Mouse (Mus musculus) monocyte, adult 5-6 weeks (primary cell): ENCODE results near the gene Zkscan14. TPM values are rescaled to one million over a fixed set of nuclear protein-coding genes. Genes with fewer than 3 reads are reported as not detected.
"Not testable (repeated sequence)": the region's sequence is repeated elsewhere in the genome, so short reads cannot be mapped to it uniquely, and the experiment has no call there.

Source experiments
- ATAC-seq: fragments of 153-309, 156-312 bp; replicated peaks from 2 replicates; pipeline ENCODE4 v1.8.0; 2017; ENCODE audit warnings: mild to moderate bottlenecking; ENCODE audit not compliant: low TSS enrichment, insufficient number of reproducible peaks, severe bottlenecking, poor library complexity, low FRiP score
- total RNA-seq: library from RNA; stranded (forward); fragments of 200-1000, 200-491, 200-594 nt; gene quantifications from 3 replicates; pipeline ENCODE4 v1.2.3, GENCODE M21; 2017

Gene Zkscan14
- total RNA-seq = 44.2 to 69.7 TPM (median 65.2 TPM) in 3 replicates

DNA sequence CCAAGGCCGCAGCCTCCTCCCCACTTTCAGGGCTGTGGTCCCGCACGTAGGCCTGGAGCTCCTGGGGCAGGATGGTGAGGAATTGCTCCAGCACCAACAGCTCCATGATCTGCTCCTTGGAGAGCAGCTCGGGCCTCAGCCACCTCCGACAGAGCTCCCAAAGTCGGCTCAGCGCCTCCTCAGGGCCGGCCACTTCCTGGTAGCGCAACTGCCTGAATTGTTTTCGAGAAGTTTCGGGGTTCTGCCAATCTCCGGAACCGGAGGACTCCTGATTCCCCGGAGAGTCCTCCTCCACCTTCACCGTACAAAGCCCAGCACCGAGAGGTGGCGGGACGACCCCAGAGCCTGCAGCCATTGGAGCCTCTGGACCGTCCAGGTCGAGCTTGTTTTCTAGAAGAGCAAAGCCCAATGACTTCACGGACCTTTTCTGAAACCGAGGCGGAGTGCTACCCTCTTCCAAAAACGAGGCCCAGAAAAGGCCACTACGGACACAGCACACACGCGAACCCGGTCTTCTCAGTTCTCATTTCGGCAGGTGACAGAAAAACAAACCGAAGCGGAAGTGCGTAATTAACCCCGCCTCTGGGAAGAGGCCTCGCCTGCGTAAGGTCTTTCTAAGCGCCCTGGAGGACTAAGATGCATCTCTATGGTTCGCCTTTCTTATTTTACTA is at the start of gene Zkscan14:
Gene Zkscan14, minus strand, starts transcription at position 548 of the 671 bp plus-strand sequence.
- ATAC-seq = peak; percentile 64

DNA sequence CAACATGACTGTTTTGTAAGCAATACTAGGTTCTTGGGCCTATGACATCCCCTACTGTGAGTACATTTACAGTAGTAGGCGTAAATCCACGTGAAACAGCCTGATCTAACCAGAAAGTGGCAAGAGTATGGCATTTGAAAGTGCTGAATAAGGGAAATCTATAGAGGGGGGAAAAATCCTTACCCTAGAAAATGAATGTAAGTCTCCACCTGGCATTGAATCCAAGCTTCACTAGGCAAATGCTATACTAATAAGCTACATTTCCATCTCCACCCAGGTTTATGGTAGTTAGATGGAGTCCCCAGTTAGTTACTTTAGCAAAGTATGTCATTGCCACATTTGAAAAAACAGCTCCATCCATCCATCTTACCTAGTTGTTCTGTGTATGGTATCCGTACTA is 47.9 kb upstream of the Zkscan14 start:
- no peak for ATAC-seq

DNA sequence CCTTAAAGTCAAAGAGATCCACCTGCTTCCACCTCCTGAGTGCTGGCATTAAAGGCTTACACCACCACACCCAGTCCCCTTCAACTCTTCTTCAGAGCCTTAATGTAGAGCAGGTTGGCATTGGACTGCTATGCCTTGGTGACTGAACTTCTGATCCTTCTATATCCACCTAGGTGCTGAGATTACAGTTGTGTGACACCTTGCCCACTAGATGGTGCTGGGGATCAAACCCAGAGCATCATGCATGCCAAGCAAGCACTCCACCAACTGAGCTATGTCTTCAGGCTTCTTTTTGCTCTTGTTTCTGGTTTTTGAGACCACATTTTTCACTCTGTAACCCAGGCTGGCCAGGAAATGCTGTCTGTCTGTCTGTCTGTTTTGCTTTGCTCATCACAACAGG is 33.0 kb upstream of the Zkscan14 start:
- no peak for ATAC-seq

DNA sequence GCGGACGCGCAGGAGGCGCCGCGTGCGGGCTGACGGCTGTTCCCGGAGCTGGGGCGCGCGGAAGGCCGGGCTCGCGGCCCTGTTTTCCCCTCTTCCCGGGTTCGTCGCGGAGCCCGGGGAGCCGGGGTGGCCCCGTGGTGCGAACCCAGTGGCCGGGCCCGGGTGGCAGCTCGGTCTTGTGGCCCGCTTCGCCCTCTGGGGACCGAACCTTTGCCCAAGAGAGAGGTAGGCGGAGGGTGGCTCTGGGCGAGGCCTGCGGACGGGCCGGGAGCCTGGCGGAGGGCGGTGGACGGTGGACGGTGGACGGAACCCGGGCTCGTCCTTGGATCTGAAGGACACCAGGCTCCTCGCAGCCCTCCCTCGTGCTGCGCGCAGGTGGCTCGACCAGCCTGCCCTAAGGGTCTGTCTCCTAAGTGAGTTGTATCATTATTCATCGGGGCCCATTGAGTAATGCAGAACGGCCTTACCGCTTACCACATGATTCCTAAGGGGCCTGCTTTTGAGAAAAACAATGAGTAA is 30.3 kb upstream of the Zkscan14 start:
- ATAC-seq = no peak

DNA sequence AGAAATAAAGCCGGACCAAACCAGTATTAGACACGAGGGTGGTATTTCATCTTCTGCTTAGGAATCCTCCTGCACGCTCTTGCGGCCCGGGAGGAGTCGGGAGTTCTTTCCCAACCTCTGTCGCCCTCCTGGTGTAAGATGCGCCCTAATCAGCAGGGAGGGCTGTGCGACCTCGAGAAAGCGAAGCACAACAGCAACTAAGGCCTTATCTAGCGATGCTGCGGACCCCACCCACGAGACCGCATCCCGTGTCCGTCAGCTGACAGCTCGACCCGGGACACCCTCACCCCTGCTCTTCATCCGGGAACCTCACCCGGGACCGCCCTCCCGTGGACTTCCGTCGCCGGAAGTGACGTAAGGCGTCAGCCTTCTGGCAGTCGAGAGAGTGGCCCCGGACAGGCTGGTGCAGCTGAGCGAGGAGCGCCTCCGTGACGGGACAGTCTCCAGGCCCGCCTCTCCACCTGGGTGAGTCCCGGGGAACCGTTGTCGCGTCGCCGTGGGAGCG is 29.8 kb upstream of the Zkscan14 start, which contains the start of gene Zfp655:
Gene Zfp655, plus strand, starts transcription at position 349 of the 505 bp plus-strand sequence.
- peak; percentile 96 for ATAC-seq

DNA sequence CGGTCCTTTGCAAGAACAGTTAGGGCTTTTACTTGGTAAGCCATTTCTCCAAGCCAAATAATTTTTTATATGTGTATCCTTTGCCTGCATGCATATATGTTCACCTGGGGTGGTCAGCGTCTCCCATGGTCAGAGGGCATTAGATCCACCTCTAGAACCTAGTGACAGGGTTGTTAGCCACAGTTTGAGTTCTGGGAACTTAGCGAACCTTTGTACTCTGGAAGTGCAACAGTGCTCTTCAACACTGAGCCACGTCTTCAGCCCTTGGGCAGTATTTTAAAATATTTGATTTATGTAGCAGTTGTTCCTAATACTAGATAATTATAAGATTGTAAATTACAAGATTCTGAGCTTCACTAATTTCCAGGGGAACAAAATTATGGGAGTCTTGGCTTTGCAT is 29.0 kb upstream of the Zkscan14 start:
- ATAC-seq = no peak

DNA sequence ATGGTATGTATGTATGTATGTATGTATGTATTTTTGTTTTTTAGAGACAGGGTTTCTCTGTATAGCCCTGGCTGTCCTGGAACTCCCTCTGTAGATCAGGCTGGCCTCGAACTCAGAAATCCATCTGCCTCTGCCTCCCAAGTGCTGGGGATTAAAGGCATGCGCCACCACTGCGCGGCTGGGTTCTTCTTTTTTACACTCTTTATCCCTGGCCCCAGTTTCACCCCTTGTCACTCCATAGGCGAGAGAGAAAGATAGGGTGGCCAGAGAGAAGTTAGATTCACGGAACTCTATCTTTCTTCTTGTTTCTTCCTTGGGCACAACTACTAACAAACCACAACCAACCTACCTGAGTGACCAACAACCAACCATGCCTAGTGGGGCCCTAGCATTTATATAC is 27.6 kb upstream of the Zkscan14 start:
- not testable (repeated sequence) for ATAC-seq

DNA sequence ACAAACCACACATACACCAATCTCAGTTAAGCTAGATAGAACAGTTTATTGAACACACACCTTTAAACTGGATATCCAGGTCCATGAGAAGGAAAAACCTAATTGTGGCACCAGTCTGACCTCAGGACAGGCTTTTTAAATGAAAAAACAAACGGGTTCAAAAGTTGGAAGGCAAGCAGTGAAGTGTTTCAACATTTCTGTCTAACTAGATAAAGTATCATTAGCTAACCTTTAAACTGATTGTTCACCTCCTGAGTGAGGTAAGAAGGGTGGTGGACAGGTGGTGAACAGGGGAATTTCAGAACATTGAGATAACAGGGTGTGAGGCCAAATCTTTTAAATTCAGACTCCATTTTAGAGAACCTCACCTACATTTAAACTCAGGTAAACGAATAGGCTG is 24.8 kb upstream of the Zkscan14 start:
- ATAC-seq = no peak

DNA sequence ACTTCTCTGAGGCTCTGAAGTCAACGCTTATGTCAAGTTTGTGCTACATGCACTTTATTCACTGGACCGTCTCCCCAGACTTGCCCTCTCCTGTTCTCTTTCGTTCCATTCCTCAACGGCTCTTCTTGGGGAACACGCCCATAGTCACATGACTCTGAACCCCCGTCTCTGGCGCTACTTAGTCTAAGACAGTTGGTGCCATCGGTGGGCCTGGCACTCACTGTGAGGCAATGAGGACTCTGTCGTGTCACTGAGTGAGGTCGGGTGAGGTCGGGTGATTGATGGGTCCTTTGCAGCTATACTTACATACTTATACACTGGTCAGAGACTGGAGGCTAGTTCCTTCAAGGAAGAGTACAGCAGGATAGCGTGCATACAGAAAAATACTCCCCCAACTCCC is 21.7 kb upstream of the Zkscan14 start:
- ATAC-seq = no peak

DNA sequence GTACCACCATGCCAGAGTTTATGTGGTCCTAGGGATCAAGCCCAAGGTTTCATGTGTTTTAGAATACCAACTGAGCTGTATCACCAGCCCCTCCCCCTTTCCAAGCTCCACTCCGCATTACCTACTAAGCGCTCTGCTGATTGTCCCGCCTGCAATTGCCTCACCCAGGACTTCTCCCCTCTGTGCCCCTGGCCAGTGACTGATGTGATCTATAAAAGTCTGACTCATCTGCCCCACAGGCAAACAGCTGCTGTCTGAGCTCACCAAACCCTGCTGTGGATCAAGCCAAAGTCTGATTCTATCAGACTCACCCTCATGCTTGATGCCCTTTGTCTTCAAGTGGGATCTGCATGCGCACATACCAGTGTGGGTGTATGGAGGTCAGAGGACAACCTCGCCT is 21.2 kb upstream of the Zkscan14 start:
- no peak for ATAC-seq

DNA sequence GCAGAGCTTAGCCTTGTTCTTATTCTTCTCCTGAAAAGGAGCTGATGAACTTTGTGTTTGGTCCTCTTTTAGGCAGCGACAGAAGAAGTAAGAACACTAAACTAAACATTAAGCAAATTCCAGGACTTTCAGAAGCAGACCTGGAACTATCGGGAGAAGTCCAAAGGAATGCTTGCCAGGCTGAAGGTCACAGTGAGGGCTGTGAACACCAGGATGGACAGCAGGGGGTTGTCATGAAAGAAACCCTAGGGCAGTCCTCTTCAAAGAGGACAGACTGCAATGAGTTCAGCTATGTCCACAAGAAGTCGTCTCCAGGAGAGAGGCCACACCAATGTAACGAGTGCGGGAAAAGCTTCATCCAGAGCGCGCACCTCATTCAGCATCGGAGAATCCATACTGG is 18.3 kb upstream of the Zkscan14 start:
- no peak for ATAC-seq

DNA sequence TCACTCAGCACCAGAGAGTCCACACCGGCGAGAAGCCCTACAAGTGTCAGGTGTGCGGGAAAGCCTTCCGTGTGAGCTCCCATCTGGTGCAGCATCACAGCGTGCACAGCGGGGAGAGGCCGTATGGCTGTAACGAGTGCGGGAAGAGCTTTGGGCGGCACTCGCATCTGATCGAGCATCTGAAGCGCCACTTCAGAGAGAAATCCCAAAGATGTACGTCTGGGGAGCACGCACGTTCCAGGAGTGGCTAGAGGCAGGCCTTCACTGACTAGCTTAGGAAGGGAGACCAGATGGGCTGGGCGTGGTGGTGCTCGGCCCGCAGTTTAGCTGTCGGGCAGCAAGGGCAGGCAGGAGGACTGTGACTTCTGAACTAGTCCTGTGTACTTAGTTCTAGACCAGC is 17.0 kb upstream of the Zkscan14 start:
- no peak for ATAC-seq

DNA sequence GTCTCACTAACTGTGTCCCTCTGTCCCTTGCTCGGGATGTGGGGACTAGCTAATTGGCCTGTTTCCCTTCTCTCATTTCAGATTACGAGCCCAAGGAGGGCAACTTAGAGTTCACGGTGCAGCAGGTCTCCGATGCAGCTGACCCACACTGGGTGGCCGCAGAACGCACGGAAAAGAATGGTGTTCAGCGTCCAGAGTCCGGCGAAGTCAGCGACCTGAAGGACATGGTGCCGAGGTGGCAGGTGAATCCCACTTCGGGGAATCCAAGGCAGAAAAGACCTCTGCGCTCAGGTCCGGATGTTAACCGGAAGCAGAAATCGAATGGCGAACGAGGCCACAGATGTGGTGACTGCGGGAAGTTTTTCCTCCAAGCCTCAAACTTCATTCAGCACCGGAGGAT is 16.5 kb upstream of the Zkscan14 start:
- no peak for ATAC-seq

DNA sequence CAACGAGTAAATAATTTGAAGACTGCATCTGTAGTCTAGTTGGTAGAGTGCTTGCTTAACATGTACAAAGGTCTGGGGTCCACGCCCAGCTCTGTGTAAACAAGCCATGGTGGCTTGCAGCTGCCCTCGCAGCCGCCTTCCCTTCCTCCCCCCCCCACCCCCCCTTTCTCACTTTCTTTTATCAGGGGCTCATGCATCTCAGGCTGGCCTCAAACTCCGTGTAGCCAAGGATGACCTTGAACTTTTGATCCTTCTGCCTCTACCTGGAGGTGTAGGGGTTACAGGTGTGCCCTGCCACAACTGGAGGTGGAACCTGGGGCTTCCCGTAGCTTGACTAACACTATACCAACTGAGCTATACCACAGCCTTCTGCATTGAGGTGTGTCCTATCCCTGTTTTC is 16.1 kb upstream of the Zkscan14 start:
- ATAC-seq = no peak

DNA sequence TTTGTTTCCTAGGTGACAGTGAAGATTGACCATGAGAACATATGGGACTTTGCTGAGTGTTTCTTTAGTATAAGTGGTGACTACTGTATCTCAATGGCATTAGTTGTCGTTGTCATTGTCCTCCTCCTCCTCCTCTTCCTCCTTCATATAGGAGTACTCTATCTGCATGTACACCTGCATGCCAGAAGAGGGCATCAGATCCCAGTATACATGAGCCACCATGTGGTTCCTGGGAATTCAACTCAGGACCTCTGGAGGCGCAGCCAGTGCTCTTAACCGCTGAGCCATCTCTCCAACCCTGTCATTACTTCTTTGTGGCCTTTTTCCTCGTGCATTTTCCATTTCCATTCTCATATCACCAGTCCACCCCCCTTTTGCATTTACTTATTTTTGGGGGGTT is 13.0 kb upstream of the Zkscan14 start:
- ATAC-seq = no peak

DNA sequence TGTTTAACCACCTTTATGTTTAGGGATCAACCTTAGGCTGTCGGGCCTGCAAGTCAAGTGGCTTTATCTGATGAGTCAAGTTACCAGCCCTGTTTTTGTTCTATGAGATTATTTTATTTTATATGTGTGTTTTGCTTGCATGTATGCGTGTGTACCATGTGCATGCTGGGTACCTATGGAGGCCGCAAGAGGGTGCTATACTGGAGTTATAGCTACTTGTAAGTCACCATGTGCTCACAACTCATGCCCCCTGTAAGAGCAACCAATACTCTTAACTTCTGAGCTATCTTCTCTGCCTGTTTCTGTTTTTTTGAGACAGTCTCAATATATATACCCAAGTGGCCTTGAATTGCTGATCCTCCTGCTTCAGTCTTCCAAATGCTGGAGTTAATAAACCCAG is 11.8 kb upstream of the Zkscan14 start:
- no peak for ATAC-seq

DNA sequence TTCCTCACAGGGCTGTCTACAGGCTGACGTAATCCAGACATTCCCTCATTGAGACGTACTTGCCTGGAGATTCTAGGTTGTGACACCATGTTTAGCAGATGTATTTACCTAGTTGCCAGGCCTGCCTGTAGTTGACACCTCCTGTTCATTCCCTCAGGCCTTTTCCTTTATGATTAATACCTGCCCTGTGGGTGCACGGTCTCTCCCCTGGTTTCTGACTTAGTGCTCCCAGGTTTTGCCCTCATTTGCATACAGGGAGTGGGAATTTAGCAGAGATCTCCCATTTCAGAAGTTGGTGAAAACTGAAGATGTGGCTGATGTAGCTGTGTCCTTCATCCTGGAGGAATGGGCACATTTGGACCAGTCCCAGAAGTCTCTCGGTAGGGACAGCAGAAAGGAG is 10.5 kb upstream of the Zkscan14 start:
- no peak for ATAC-seq

DNA sequence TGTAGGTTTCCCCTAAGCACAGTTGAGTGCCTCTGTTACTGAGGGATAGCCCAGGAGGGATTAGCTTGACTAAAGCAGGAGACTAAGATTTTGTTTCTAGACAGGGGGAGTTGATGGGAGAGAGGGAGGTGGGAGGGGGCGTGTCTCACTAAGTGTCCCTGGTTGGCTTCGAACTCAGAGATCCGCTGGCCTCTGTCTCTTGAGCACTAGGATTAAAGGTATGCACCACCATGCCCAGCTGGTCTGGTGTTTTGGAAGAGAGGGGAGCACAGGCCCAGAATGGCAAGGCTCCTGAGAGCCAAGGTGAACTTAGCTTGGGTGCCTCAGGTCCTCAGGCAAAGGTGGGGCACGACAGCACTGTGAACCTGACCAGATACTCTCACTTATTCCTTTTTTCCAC is 9.7 kb upstream of the Zkscan14 start:
- no peak for ATAC-seq

DNA sequence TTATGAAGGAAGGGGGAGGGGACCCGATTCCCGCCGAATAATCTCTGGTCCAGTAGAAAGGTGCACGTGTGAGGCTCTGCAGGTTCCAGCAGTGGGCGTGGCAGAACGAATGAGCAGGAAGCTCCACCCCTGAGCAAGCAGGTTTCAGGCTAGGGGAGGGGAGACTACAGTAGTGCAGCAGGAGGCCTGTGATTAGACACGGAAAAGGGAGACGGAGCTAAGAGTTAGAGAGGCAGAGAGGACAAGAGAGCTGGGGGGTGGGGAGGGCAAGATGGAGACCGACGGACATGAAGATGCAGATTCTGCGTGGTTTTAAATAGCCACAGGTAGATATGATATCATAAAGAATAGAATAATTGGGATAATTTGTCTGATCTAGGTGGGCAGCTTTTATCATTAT is 6.7 kb upstream of the Zkscan14 start:
- not testable (repeated sequence) for ATAC-seq

DNA sequence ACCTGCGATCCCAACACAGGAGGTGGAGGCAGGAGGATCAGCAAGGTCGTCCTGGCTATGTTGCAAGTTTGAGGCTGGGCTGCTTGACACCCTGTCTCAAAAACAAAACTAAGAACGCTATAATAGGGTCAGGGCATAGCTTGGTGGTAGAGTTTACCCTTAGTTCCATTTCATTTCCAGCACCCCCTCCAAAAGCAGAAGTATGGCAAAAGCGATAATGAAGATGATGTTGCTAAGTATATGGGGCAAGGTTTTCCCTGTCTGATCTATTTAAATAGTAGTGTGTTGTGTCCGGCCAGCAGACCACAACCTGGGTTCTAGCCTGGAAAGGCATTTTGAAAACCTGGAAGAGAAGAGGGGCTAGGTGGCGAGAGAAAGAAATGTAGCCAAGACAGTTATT is 6.3 kb upstream of the Zkscan14 start:
- no peak for ATAC-seq

DNA sequence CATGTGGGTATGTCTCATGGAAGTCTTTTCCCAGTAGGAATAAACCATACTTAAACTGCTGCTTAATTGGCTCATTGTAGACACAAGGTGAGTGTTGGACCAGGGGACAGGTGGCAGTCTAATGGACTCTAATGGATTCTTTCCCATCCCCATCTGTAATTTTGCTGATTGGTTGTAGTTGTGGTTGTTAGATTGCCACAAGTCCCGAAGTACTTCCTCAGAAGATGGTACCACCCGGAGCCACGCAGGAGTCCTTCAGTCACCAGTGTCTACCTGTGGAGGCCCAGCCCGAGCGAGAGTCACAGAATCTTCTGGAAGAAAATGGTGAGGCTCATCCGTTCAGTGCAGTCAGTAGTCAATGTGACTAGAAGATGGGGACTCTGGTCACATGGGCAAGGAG is 5.7 kb upstream of the Zkscan14 start:
- ATAC-seq = no peak
